Mouse (Mus musculus): ENCODE data around the gene Ecm1.
A peak's percentile ranks its signal among the peaks of the same experiment; 100 is the strongest.
"Not testable (repeated sequence)": the region's sequence is repeated elsewhere in the genome, so short reads cannot be mapped to it uniquely, and the experiment has no call there.

The Ecm1 gene

GRCm38 (mm10) chr3:95726696-95727358 lies 12.5 kb downstream of the Ecm1 start:
- DNase-seq (ENCODE audit: low spot score), result no peak

- DNase-seq (ENCODE audit: low spot score), result no peak
Observed at GRCm38 (mm10) chr3:95725863-95726262, 13.5 kb downstream of the Ecm1 start.

- no peak for DNase-seq (ENCODE audit: low spot score)
Observed at GRCm38 (mm10) chr3:95722386-95722785, 17.0 kb downstream of the Ecm1 start.

- no peak for DNase-seq (ENCODE audit: low spot score)
Observed at GRCm38 (mm10) chr3:95718153-95718552, 21.2 kb downstream of the Ecm1 start.

GRCm38 (mm10) chr3:95716075-95716474 lies 23.3 kb downstream of the Ecm1 start:
- no peak for DNase-seq (ENCODE audit: low spot score)

- DNase-seq (ENCODE audit: low spot score), result no peak
Observed at GRCm38 (mm10) chr3:95709967-95710366, 29.4 kb downstream of the Ecm1 start.

GRCm38 (mm10) chr3:95709044-95709443 lies 30.3 kb downstream of the Ecm1 start:
- DNase-seq (ENCODE audit: low spot score), result no peak

- no peak for DNase-seq (ENCODE audit: low spot score)
Observed at GRCm38 (mm10) chr3:95707497-95707896, 31.9 kb downstream of the Ecm1 start.

GRCm38 (mm10) chr3:95706273-95706672 lies 33.1 kb downstream of the Ecm1 start:
- no peak for DNase-seq (ENCODE audit: low spot score)

GRCm38 (mm10) chr3:95704612-95705011 lies 34.8 kb downstream of the Ecm1 start:
- DNase-seq (ENCODE audit: low spot score), result no peak

GRCm38 (mm10) chr3:95703276-95703675 lies 36.1 kb downstream of the Ecm1 start:
- no peak for DNase-seq (ENCODE audit: low spot score)

GRCm38 (mm10) chr3:95701877-95702540 lies 37.4 kb downstream of the Ecm1 start:
- peak; percentile 75 for DNase-seq (ENCODE audit: low spot score)

- DNase-seq (ENCODE audit: low spot score), result no peak
Observed at GRCm38 (mm10) chr3:95701085-95701484, 38.3 kb downstream of the Ecm1 start.

- no peak for DNase-seq (ENCODE audit: low spot score)
Observed at GRCm38 (mm10) chr3:95700233-95700681, 39.1 kb downstream of the Ecm1 start.

GRCm38 (mm10) chr3:95698286-95698685 lies 41.1 kb downstream of the Ecm1 start:
- DNase-seq (ENCODE audit: low spot score), result no peak

- DNase-seq (ENCODE audit: low spot score), result no peak
Observed at GRCm38 (mm10) chr3:95696360-95696759, 43.0 kb downstream of the Ecm1 start.

- no peak for DNase-seq (ENCODE audit: low spot score)
Observed at GRCm38 (mm10) chr3:95695796-95696195, 43.6 kb downstream of the Ecm1 start.

- DNase-seq (ENCODE audit: low spot score), result no peak
Observed at GRCm38 (mm10) chr3:95694808-95695703, 44.3 kb downstream of the Ecm1 start.

- DNase-seq (ENCODE audit: low spot score), result no peak
Observed at GRCm38 (mm10) chr3:95693821-95694807, 45.3 kb downstream of the Ecm1 start.

- DNase-seq (ENCODE audit: low spot score), result no peak
Observed at GRCm38 (mm10) chr3:95692677-95693076, 46.7 kb downstream of the Ecm1 start.

- DNase-seq (ENCODE audit: low spot score), result not testable (repeated sequence)
Observed at GRCm38 (mm10) chr3:95690552-95690951, 48.8 kb downstream of the Ecm1 start.
